Mouse (Mus musculus): Measurements from ENCODE around the gene Cdh13. TPM values are rescaled to one million over a fixed set of nuclear protein-coding genes. Genes with fewer than 3 reads are reported as not detected.

Gene Cdh13
- polyA plus RNA-seq, 1 experiment: 38.3 TPM

DNA sequence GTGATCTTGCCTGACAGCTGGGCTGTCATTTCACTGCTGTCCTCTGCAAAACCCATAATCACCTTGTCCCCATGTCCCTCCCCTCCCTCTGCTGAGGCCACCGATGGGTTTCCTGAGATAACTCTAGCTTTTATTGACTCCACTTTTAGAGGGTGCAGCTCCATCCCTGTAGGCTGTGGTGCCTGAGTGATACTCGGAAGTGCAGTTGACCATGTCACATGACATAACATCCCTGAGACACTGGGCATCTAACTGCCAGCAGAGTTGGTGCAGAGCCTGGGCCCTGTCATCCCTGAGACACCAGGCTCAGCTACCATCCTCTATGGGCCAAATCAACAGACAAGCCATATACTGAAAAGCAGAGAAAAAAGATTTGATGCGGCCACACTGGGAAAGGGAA, 750.5 kb downstream of the Cdh13 start:
- Histone ChIP-seq H3K4me3 (ENCODE audit: insufficient read depth, low read length) (no peak overlapping the region), H3K27ac (ENCODE audit: insufficient read depth, low read length) (no peak overlapping the region), H3K4me1 (ENCODE audit: control insufficient read depth, insufficient read depth, low read length) (no peaks in the 10 kb centered on the region)
- no peak for TF ChIP-seq CTCF (IDR thresholded peaks at IDR 0.05; ENCODE audit: extremely low read depth, insufficient read depth, low read length)
- no peak for TF ChIP-seq POLR2A (IDR thresholded peaks at IDR 0.05; ENCODE audit: extremely low read depth, insufficient read depth, low read length)

DNA sequence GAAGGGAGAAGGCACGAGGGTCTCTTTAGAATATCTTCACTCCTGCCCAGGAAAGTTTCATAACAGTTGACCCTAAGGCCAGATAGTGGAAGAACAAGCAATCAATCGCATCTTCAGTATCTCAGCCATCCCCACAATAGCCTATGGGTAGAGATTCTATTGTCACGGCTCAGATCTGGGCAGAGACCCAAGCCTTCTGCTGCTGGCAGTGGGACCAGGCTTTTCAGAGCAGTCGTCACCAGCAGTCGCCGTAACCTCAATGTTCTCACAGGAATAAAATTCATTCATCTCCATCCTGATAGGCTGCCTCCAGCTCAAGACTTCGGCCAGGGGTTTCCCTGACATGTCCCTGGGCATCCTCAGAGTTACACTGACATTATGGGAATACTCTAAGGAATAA, 751.6 kb downstream of the Cdh13 start:
- H3K27ac ChIP-seq (ENCODE audit: insufficient read depth, low read length): no peak overlapping the region

DNA sequence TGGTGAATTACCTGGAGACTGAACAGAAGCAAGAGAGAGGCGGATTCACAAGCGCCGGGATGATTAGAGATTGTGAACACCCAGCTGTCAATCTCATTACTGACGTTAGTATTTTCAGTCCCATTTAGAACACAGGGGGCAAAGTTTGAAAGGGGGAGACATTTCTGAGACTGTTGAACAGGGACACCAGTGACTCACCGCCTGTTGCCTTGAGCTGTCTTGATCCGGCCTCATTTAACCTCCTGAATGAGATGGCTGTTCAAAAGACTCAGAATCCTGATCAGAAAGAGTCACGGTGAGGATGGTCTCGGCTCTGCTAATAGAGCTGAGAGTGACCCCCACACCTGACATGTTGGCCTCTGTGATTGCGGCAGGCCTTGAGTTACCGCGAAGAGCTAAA, 754.0 kb downstream of the Cdh13 start:
- H3K27ac ChIP-seq (ENCODE audit: insufficient read depth, low read length): no peak overlapping the region
- no peak for TF ChIP-seq CTCF (IDR thresholded peaks at IDR 0.05; ENCODE audit: extremely low read depth, insufficient read depth, low read length)
- no peak for TF ChIP-seq POLR2A (IDR thresholded peaks at IDR 0.05; ENCODE audit: extremely low read depth, insufficient read depth, low read length)

More for the DNA sequence above, 751.6 kb downstream of the Cdh13 start:
- H3K4me1 ChIP-seq (ENCODE audit: control insufficient read depth, insufficient read depth, low read length): no peaks in the 10 kb centered on the region
- H3K4me3 ChIP-seq (ENCODE audit: insufficient read depth, low read length): no peak overlapping the region
- TF ChIP-seq POLR2A (IDR thresholded peaks at IDR 0.05; ENCODE audit: extremely low read depth, insufficient read depth, low read length) (no peak), CTCF (IDR thresholded peaks at IDR 0.05; ENCODE audit: extremely low read depth, insufficient read depth, low read length) (no peak)

DNA sequence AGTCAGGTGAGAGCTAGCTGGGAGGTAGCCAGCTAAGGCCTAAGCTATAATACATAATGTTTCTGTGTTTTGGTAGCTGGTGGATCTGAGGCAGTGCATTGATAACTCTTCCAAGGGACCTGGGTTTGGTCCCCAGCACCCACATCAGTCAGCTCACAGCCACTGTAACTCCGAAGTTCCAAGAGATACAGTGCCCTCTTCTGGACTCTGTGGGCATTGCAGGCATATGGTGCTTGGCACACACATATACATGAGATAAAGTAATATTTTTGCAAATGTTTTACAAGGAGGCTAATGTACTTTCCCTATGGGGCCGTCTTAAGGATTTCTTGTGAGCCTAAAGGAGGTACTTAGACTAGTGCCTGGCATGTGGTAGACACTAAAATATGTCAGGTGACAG, 755.8 kb downstream of the Cdh13 start:
- TF ChIP-seq POLR2A (IDR thresholded peaks at IDR 0.05; ENCODE audit: extremely low read depth, insufficient read depth, low read length) (no peak), CTCF (IDR thresholded peaks at IDR 0.05; ENCODE audit: extremely low read depth, insufficient read depth, low read length) (0 out of 2 replicates have a peak, but pooled peaks have one; percentile 8)
- no peak overlapping the region for H3K27ac ChIP-seq (ENCODE audit: insufficient read depth, low read length)
- H3K4me3 ChIP-seq (ENCODE audit: insufficient read depth, low read length): no peak overlapping the region
- H3K4me1 ChIP-seq (ENCODE audit: control insufficient read depth, insufficient read depth, low read length): no peaks in the 10 kb centered on the region

More for the DNA sequence above, 754.0 kb downstream of the Cdh13 start:
- H3K4me3 ChIP-seq (ENCODE audit: insufficient read depth, low read length): no peak overlapping the region
- H3K4me1 ChIP-seq (ENCODE audit: control insufficient read depth, insufficient read depth, low read length): no peaks in the 10 kb centered on the region

DNA sequence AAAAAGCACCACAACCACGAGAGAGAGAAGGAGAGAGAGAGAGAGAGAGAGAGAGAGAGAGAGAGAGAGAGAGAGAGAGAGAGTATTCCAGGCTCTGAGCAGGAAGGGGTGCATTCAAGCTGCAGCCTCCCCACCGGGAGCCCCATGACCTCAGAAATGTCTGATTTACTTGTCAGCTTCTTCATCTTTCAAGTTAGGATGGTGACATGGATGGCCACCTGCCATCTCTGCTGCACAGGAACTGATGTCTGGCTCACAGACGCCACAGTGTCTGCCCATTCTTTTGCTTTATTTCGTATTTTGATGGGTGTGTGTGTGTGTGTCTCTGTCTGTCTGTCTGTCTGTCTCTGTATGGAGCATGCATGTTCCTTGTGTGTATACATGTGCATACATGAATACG, 774.3 kb downstream of the Cdh13 start:
- Histone ChIP-seq H3K27ac (ENCODE audit: insufficient read depth, low read length) (no peak overlapping the region), H3K4me1 (ENCODE audit: control insufficient read depth, insufficient read depth, low read length) (no peaks in the 10 kb centered on the region; the same call in 1 of the 2 replicates)
- no peak for TF ChIP-seq CTCF (IDR thresholded peaks at IDR 0.05; ENCODE audit: extremely low read depth, insufficient read depth, low read length)
- TF ChIP-seq POLR2A (IDR thresholded peaks at IDR 0.05; ENCODE audit: extremely low read depth, insufficient read depth, low read length): no peak

DNA sequence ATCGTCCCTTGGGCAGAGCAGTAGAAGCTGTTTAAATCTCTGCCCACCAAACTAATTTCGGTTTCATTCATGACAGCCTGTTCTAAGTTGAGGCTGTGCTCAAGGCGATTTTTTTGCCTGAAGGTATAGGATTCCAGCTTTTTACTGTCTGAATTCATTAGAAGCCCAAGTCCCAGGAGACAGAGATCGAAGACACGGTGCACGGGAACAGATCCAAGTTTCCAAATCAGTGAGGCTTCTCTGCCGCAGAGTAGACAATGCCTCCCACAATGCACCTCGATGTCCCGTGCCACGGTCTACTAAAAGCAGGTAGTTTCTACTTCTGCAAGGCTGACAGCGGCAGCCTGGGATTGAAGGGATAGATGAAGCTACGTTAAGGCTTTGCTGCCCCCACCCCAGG, 778.1 kb downstream of the Cdh13 start:
- Histone ChIP-seq H3K4me1 (ENCODE audit: control insufficient read depth, insufficient read depth, low read length) (no peaks in the 10 kb centered on the region; the same call in 1 of the 2 replicates), H3K4me3 (ENCODE audit: insufficient read depth, low read length) (0 out of 2 replicates have a peak overlapping the region, but pooled peaks have one; percentile 9), H3K27ac (ENCODE audit: insufficient read depth, low read length) (no peak overlapping the region)
- no peak for TF ChIP-seq CTCF (IDR thresholded peaks at IDR 0.05; ENCODE audit: extremely low read depth, insufficient read depth, low read length)
- no peak for TF ChIP-seq POLR2A (IDR thresholded peaks at IDR 0.05; ENCODE audit: extremely low read depth, insufficient read depth, low read length)

More for the DNA sequence above, 774.3 kb downstream of the Cdh13 start:
- H3K4me3 ChIP-seq (ENCODE audit: insufficient read depth, low read length): no peak overlapping the region

DNA sequence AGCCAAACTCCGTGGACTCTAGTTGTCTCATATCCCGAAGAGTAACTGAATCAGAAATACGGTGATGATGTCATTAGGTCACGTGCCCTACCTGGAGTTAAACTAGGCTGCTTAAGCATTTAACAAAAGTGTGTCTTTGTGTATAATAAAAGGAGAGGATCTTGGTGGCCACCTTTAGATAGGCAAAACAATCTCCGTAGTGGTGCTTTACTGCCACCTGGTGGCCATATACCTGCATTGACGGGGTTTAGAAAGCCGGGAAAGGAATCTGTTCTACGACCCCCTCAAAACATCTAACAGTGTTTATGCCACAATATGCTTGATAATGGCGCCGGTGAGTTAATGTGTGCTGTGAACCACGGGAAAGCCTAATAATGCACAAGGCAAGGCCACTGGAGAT, 781.0 kb downstream of the Cdh13 start:
- Histone ChIP-seq H3K4me1 (ENCODE audit: control insufficient read depth, insufficient read depth, low read length) (no peaks in the 10 kb centered on the region; the same call in 1 of the 2 replicates), H3K4me3 (ENCODE audit: insufficient read depth, low read length) (no peak overlapping the region), H3K27ac (ENCODE audit: insufficient read depth, low read length) (no peak overlapping the region)
- TF ChIP-seq POLR2A (IDR thresholded peaks at IDR 0.05; ENCODE audit: extremely low read depth, insufficient read depth, low read length) (no peak), CTCF (IDR thresholded peaks at IDR 0.05; ENCODE audit: extremely low read depth, insufficient read depth, low read length) (peak; percentile 65)

DNA sequence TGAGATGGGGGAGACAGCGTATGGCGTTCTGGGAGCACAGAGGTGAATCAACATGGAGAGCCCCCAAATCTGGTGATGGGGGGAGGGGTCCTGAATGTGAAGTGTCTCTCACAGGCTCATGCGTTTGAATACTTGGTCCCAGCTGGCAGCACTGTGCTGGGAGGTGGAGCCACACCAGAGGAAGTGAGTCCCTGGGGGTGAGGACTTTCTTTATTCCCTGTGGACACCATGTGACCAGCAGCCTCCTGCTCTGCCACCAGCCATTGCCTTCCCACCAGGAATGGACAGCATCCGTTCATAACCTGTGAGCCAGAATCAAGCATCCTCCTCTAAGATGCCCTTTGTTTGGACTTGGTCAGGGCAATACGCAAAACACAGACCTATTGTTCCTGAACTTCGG, 788.8 kb downstream of the Cdh13 start:
- no peak overlapping the region for H3K4me3 ChIP-seq (ENCODE audit: insufficient read depth, low read length)
- no peak overlapping the region for H3K27ac ChIP-seq (ENCODE audit: insufficient read depth, low read length)
- TF ChIP-seq POLR2A (IDR thresholded peaks at IDR 0.05; ENCODE audit: extremely low read depth, insufficient read depth, low read length) (no peak), CTCF (IDR thresholded peaks at IDR 0.05; ENCODE audit: extremely low read depth, insufficient read depth, low read length) (no peak)
- H3K4me1 ChIP-seq (ENCODE audit: control insufficient read depth, insufficient read depth, low read length): no peaks in the 10 kb centered on the region

DNA sequence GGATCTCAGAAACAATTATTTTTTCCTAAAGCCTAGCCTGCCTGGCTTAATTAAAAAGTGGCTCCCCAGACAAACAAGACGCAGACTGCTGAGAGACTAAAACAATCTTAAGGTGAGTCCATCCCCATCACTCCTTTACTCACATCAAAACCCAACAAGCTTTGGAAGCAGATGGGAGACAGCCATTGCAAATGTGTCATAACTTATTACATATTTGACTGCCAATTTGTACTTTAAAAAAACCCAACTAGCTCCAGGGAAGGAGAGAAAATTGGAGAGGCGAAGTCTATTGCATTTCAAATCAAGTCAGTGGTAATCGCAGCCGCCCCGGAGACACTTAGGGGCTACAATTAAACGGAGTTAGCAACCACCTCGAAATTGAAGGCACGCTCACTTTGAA, 801.5 kb downstream of the Cdh13 start:
- peaks cover 1% of the 10 kb centered on the region; the same call in 1 of the 2 replicates for H3K4me1 ChIP-seq (ENCODE audit: control insufficient read depth, insufficient read depth, low read length)
- TF ChIP-seq POLR2A (IDR thresholded peaks at IDR 0.05; ENCODE audit: extremely low read depth, insufficient read depth, low read length): no peak
- no peak for TF ChIP-seq CTCF (IDR thresholded peaks at IDR 0.05; ENCODE audit: extremely low read depth, insufficient read depth, low read length)
- H3K4me3 ChIP-seq (ENCODE audit: insufficient read depth, low read length): no peak overlapping the region
- H3K27ac ChIP-seq (ENCODE audit: insufficient read depth, low read length): no peak overlapping the region

DNA sequence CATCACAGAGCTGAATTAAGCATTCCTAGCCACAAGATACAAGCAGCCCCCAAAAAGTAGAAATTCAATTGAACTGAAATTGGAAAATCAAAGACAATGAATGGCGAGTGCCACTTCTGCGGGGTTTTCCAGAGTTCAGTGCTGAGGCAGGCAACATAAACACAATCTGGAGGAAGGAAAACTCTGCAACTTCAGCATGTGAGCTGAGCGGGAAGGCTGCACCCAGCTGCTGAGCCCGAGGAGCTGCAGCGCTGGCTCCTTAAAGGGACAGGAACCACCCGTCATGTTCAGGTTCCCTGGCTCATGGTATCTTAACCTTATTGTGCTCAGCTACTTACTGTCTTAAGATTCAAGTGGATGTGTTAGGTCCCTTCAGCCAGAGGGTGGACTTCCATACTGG, 814.7 kb downstream of the Cdh13 start:
- no peak overlapping the region for H3K27ac ChIP-seq (ENCODE audit: insufficient read depth, low read length)
- TF ChIP-seq POLR2A (IDR thresholded peaks at IDR 0.05; ENCODE audit: extremely low read depth, insufficient read depth, low read length) (no peak), CTCF (IDR thresholded peaks at IDR 0.05; ENCODE audit: extremely low read depth, insufficient read depth, low read length) (no peak)
- no peak overlapping the region for H3K4me3 ChIP-seq (ENCODE audit: insufficient read depth, low read length)
- no peaks in the 10 kb centered on the region for H3K4me1 ChIP-seq (ENCODE audit: control insufficient read depth, insufficient read depth, low read length)

Data from cortical plate, adult 2 months (tissue).